Mouse (Mus musculus): ENCODE measurements around the gene Tlx2.

Gene Tlx2

GRCm38 (mm10) chr6:83070247-83070310 is at the start of gene Tlx2:
Gene Tlx2, minus strand, starts transcription at chr6:83070293.
- no peak for DNase-seq (ENCODE audit: low spot score in 2 of 2)

- no peak for DNase-seq (ENCODE audit: low spot score in 2 of 2)
Measured at GRCm38 (mm10) chr6:83119734-83120051, 49.6 kb upstream of the Tlx2 start.

GRCm38 (mm10) chr6:83118825-83119733 is 49.0 kb upstream of the Tlx2 start:
- DNase-seq (ENCODE audit: low spot score in 2 of 2): no peak

- DNase-seq (ENCODE audit: low spot score in 2 of 2): no peak
Measured at GRCm38 (mm10) chr6:83118369-83118768, 48.3 kb upstream of the Tlx2 start.

- no peak for DNase-seq (ENCODE audit: low spot score in 2 of 2)
Measured at GRCm38 (mm10) chr6:83117616-83118015, 47.5 kb upstream of the Tlx2 start.

- DNase-seq (ENCODE audit: low spot score in 2 of 2): no peak
Measured at GRCm38 (mm10) chr6:83117165-83117438, 47.0 kb upstream of the Tlx2 start.

- no peak for DNase-seq (ENCODE audit: low spot score in 2 of 2)
Measured at GRCm38 (mm10) chr6:83116373-83117164, 46.5 kb upstream of the Tlx2 start.

- DNase-seq (ENCODE audit: low spot score in 2 of 2): no peak
Measured at GRCm38 (mm10) chr6:83115682-83116372, 45.7 kb upstream of the Tlx2 start.

GRCm38 (mm10) chr6:83115011-83115671 is 45.0 kb upstream of the Tlx2 start, which contains the start of gene Mogs:
Gene Mogs, plus strand, starts transcription at chr6:83115496.
- DNase-seq (ENCODE audit: low spot score in 2 of 2): peak; percentile 82 to 92

- DNase-seq (ENCODE audit: low spot score in 2 of 2): no peak
Measured at GRCm38 (mm10) chr6:83111510-83112136, 41.5 kb upstream of the Tlx2 start.

- DNase-seq (ENCODE audit: low spot score in 2 of 2): peak; percentile 72 to 78
Measured at GRCm38 (mm10) chr6:83108762-83109668, 38.9 kb upstream of the Tlx2 start, which contains the start of gene Mrpl53. Gene Mrpl53, plus strand, starts transcription at chr6:83109040.

GRCm38 (mm10) chr6:83107566-83108400 is 37.7 kb upstream of the Tlx2 start:
- DNase-seq (ENCODE audit: low spot score in 2 of 2): peak; percentile 55 to 63

- peak in 1 of 2 experiments; percentile 54 for DNase-seq (ENCODE audit: low spot score in 2 of 2)
Measured at GRCm38 (mm10) chr6:83104158-83104557, 34.1 kb upstream of the Tlx2 start.

- DNase-seq (ENCODE audit: low spot score in 2 of 2): peak in 1 of 2 experiments; percentile 42
Measured at GRCm38 (mm10) chr6:83103130-83103650, 33.1 kb upstream of the Tlx2 start.

- DNase-seq (ENCODE audit: low spot score in 2 of 2): peak; percentile 42 to 65
Measured at GRCm38 (mm10) chr6:83101688-83102556, 31.8 kb upstream of the Tlx2 start.

GRCm38 (mm10) chr6:83101316-83101687 is 31.2 kb upstream of the Tlx2 start, which contains the start of the genes Ccdc142 and Gm42688:
Gene Ccdc142, plus strand, starts transcription at chr6:83101601.
Gene Gm42688, plus strand, starts transcription at chr6:83101617.
- DNase-seq (ENCODE audit: low spot score in 2 of 2): peak; percentile 83 to 87

- DNase-seq (ENCODE audit: low spot score in 2 of 2): no peak
Measured at GRCm38 (mm10) chr6:83098411-83098810, 28.3 kb upstream of the Tlx2 start.

GRCm38 (mm10) chr6:83095968-83096367 is 25.9 kb upstream of the Tlx2 start:
- DNase-seq (ENCODE audit: low spot score in 2 of 2): no peak
